Mouse (Mus musculus) gonadal fat pad, adult 2 months (tissue): Measurements from ENCODE around the gene Acyp1. TPM values are rescaled to one million over a fixed set of nuclear protein-coding genes. Genes with fewer than 3 reads are reported as not detected.

Source experiments
- DNase-seq: peaks from one replicate; pipeline ENCODE4 v3.0.0-alpha.2; 2012; ENCODE audit warnings: low read depth
- polyA plus RNA-seq: library from polyadenylated mRNA; depleted of rRNA; stranded (reverse); fragments of >200 nt; gene quantifications from 2 replicates; pipeline ENCODE4 v1.2.3, GENCODE M21; 2012; rRNA removed

The Acyp1 gene
- polyA plus RNA-seq = 13.3 and 15.9 TPM in 2 replicates

- no peak for DNase-seq
Measured at GRCm38 (mm10) chr12:85287809-85288485, at the start of gene Acyp1. Acyp1 (minus strand) TSS chr12:85288438.

GRCm38 (mm10) chr12:85337567-85338311, 49.5 kb upstream of the Acyp1 start:
- DNase-seq = no peak

GRCm38 (mm10) chr12:85330153-85330552, 41.9 kb upstream of the Acyp1 start:
- DNase-seq = no peak

DNA sequence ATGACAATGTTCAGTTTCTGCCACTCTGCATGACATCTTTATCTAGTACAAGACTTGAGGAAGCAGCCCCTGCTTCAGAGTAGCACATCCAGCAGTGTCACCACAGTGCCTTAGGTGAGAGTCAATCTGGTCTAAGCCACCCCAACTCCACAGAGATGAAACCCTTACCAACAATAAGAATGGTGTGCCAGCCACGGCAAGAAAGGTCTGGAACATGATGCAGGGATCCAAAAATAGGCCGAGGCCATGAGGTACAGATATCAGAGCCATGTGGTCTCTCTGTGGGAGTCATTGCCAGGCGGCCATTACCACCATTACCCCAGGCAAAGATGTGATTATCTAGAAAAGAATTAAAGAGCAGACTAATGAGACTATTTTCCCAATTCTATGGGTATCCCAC, 20.4 kb upstream of the Acyp1 start:
- DNase-seq = no peak

DNA sequence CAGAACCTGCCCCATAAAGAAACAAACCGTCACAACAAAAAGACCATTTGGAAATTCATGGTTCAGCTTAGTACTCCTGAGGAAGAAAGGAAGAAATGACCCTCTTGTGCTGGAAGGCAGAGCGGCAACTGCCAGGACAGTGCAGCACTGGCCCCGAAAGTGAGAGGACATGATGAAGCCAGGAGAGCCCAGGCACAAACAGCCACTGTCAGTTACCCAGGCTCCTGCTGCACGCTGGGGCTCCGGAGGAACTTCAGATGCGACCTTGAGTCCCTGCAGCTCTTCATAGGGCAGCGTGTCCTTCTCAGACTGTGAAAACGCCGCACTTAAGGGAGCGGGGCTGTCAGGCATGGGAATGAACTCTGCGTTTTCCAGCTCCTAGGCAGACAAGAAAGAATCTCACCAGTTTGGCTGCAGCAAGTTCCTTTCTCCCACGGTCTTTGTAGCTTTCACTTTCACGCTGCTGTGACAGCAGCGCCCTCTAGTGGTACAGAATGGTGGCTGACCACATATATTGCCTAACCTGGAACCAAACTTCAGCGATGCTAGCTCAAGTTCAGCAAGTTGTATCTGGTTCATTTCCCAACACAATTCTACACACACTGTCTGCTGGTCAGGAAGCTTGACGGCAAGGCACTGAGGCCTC, 17.1 kb upstream of the Acyp1 start:
- DNase-seq = no peak

- DNase-seq = no peak
Measured at GRCm38 (mm10) chr12:85304725-85305124, 16.5 kb upstream of the Acyp1 start.

DNA sequence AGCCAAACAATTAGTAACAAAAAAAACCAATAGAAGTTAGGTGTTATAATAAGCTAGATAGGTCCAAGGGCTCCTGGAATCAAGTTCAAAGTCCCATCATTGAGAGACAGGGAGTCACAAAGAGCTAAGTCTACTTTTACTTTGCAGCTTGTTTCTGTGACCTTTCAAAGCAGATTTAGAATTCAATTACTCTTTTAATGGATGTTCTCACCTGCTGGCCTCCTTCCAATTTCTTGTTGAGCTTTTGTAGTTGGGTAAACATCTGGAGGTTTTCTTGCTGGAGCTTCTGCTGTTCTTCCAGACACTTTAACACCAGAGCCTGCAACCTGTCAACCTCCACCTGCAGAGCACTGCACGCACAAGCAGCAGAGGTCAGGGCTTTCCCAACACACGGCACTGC, 15.0 kb upstream of the Acyp1 start:
- DNase-seq = no peak

- no peak for DNase-seq
Measured at GRCm38 (mm10) chr12:85298835-85299180, 10.6 kb upstream of the Acyp1 start.

DNA sequence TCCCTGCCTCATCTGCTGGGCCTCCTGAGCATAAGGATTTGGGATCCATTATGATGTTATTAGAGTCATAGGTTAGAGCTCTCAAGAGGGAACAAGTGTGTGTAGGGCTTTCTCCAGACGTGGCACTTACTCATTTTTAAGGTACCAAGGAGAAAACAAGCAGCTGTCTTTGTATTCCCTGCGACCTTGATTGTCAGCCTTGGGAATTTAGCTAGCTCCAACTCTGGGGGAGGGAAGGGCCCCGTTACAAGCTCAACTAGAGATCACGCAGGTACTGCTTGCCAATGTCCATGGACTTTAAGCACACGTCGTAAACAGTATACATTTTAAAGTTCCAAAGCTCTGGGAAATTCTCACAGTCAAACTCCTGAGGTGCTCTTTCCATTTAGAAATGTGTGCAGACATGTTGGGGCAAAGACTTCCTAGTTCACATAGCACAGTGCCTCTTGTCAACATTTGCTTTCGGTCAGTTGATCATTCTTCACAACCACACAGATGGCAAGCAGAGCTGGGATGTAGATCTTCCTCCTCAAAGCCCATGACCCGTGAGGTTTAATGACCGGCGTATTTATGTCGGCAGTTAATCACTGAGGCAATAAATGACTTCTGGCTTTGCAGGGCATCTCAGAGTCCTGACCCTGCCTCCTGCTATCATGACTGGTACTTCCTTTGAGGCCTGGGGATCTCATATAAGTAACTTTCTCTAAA, 10.0 kb upstream of the Acyp1 start:
- no peak for DNase-seq

DNA sequence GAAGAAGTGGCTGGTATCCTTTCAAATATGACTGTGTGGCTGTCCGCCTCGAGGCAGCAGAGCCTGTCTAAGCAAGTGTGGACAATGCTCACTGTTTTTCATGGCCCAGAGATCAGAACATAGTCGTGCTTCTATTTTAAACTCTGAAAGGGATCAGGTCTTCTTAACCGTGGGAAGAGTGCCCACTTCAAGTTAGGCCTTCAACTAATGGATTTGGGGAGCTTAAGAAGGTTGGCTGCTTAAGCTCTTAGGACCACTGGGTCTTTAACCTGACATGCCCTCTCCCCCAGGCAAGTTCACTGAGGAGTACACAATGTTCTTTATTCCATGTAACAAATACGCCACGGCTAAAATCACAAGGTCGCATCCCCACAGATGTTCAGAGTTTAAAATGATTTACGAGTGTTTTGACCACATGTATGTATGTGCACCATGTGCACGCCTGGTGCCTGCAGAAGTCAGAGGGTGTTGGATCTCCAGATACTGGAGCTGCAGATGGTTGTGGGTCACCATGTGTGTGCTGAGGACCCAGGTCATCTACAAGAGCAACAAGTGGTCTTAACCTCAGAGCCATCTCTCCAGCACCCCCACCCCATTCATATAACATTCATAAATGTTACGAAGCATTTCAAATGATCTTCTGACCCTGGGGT, 9.2 kb upstream of the Acyp1 start:
- DNase-seq = no peak

DNA sequence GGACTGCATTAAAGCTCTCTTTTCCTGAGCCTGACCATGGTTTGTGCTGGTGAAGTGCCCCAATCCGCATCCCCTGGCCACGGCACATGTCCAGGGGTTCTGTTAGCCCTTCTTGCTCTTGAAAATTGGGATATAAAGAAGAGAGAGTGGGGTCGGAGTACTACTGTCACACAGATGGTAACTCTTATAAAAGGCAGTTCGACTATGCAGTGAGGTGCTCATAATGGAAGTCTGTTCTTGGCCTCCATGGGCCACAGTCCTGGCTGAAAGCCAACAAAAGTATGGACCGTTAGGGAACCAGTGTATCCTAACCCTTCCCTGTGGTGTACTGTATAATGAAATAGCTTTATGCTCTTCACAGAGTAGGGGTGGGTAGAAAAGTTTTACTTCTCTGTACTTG, 8.7 kb upstream of the Acyp1 start:
- no peak for DNase-seq

DNA sequence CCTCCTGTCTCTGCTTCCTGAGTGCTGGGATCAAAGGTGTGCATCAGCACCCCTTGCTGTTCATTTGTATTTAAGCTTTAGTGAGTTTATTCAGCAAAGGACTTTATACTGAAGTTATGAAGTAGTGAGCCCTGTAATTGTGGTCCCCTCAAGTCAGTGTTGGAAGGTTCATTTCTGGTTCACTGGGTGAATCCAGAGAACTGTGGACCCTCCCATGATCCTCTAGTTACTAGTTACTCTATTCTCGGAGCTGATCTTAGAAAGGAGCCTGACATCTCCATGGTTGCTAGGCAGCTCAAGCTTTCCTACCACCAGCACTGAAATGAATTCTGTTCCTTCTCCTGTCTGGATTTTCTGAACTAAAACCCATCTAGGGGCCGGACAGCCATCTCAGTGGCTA, 7.3 kb upstream of the Acyp1 start:
- no peak for DNase-seq

GRCm38 (mm10) chr12:85292906-85293305, 4.7 kb upstream of the Acyp1 start:
- no peak for DNase-seq

- no peak for DNase-seq
Measured at GRCm38 (mm10) chr12:85292288-85292687, 4.0 kb upstream of the Acyp1 start.

DNA sequence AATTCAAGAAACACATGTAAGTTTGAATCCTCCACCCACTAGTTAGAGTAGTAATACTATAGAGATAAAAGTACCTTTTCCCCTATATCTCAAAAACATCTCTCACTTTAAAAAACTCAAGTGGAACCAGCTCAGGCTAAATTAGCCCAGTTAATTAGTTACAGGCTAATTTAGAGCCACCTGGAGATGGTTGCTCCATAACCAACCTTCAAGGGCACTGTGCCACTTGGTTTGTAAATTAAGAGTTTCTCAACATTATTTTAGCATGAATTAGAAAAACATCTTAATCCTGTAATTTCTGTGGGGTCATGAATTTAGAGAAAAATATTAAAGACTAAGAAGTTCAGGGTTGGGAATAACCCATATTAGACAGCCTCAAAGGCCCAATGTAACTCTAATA, 3.3 kb upstream of the Acyp1 start:
- DNase-seq = no peak

DNA sequence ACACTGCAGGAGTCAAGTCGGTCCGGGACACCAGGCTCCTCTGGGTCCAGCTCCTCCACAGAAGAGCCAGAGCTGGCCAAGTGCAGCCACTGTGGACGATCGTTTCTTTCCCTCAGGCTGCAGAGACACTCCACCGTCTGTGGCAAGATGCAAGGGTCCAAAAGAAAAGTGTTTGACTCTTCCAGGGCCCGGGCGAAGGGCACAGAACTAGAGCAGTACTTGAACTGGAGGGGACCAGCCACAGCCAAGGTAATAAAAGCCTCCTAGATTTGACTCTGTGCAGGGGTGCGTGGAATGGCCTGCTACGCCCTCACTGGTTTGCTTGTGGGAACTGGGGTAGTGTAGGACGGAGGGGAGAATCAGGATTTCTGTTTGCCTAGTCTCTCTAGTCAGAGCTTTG, 2.4 kb upstream of the Acyp1 start:
- DNase-seq = no peak

- peak; percentile 47 for DNase-seq
Measured at GRCm38 (mm10) chr12:85289157-85290000, 1.1 kb upstream of the Acyp1 start.

DNA sequence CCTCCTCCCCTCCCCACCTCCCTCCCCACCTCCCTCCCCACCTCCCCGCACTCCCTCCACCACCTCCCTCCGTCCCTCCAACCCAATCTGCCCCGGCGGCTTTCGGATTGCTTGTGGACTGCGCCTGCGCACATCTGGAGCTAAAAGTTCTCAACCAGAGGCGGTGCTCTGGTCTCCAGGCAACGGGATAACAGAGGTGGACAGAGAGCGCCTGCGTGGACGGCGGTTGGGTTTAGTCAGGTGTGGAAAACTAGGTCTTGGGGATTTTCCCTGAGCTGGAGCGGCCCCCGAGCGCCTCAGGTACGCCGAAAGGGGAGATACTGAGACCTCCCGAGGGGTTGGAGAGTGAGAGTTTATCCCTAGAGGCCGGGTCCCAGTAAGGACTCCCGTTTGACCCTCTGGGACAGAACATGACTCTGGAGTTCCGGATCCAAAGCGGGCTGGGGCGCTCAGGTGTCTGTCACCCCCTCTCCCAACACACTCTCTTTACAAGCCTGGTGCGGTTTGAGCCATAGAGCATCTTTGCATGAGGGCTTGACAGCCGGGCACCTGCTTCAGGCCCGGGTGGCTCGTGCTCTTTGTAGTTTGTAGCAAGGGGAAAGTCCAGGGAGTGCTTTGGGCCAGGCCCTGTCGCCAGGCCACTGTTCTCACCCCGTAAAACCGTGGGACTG, 383 bp upstream of the Acyp1 start, which contains the start of gene Zc2hc1c:
Gene Zc2hc1c (plus strand): TSS at position 106 of the 671 bp plus-strand sequence.
- DNase-seq = no peak

GRCm38 (mm10) chr12:85286941-85287340, 1.3 kb downstream of the Acyp1 start:
- DNase-seq = no peak

DNA sequence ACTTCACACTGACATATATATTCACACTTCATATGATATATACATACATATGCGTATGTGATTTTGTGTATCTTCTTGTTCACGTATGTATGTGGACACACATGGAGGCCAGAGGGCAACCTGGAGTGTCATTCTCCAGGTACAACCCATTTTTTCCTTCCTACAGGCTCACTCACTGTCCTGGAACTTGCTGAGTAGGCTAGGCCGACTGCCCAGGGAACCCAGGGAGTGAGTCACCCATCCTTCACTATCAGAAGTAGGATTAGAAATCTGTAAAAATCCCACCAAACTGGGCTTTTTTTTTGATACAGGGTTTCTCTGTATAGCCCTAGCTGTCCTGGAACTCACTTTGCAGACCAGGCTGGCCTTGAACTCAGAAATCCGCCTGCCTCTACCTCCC, 3.2 kb downstream of the Acyp1 start:
- DNase-seq = no peak
